Mouse (Mus musculus): ENCODE measurements around the gene Sco1.

Sco1 gene

GRCm38 (mm10) chr11:67040483-67040882 lies 12.0 kb upstream of the Sco1 start:
- DNase-seq (ENCODE audit: extremely low spot score, low read depth, low spot score), result no peak

- DNase-seq (ENCODE audit: extremely low spot score, low read depth, low spot score), result no peak
These were observed 9.5 kb upstream of the Sco1 start for GRCm38 (mm10) chr11:67043007-67043406.

- DNase-seq (ENCODE audit: extremely low spot score, low read depth, low spot score), result no peak
These were observed 7.5 kb upstream of the Sco1 start for GRCm38 (mm10) chr11:67044959-67045358.

- DNase-seq (ENCODE audit: extremely low spot score, low read depth, low spot score), result no peak
These were observed 5.3 kb upstream of the Sco1 start for GRCm38 (mm10) chr11:67047199-67047598.

- no peak for DNase-seq (ENCODE audit: extremely low spot score, low read depth, low spot score)
These were observed 4.0 kb upstream of the Sco1 start for GRCm38 (mm10) chr11:67048496-67048895.

- no peak for DNase-seq (ENCODE audit: extremely low spot score, low read depth, low spot score)
These were observed 3.2 kb upstream of the Sco1 start for GRCm38 (mm10) chr11:67049256-67049655.

- DNase-seq (ENCODE audit: extremely low spot score, low read depth, low spot score), result peak; percentile 10
These were observed 672 bp upstream of the Sco1 start for GRCm38 (mm10) chr11:67051676-67052320.

- DNase-seq (ENCODE audit: extremely low spot score, low read depth, low spot score), result no peak
These were observed 2.4 kb downstream of the Sco1 start for GRCm38 (mm10) chr11:67054754-67055365.

GRCm38 (mm10) chr11:67061311-67061710 lies 8.8 kb downstream of the Sco1 start:
- DNase-seq (ENCODE audit: extremely low spot score, low read depth, low spot score), result no peak

- no peak for DNase-seq (ENCODE audit: extremely low spot score, low read depth, low spot score)
These were observed 10.3 kb downstream of the Sco1 start for GRCm38 (mm10) chr11:67062726-67063125.

- DNase-seq (ENCODE audit: extremely low spot score, low read depth, low spot score), result no peak
These were observed 15.3 kb downstream of the Sco1 start for GRCm38 (mm10) chr11:67067741-67068140.

GRCm38 (mm10) chr11:67072615-67073130 lies 20.2 kb downstream of the Sco1 start:
- DNase-seq (ENCODE audit: extremely low spot score, low read depth, low spot score), result no peak

GRCm38 (mm10) chr11:67075036-67075435 lies 22.6 kb downstream of the Sco1 start:
- no peak for DNase-seq (ENCODE audit: extremely low spot score, low read depth, low spot score)

- no peak for DNase-seq (ENCODE audit: extremely low spot score, low read depth, low spot score)
These were observed 24.3 kb downstream of the Sco1 start for GRCm38 (mm10) chr11:67076781-67077180.

GRCm38 (mm10) chr11:67077435-67077834 lies 25.0 kb downstream of the Sco1 start:
- no peak for DNase-seq (ENCODE audit: extremely low spot score, low read depth, low spot score)

- no peak for DNase-seq (ENCODE audit: extremely low spot score, low read depth, low spot score)
These were observed 25.5 kb downstream of the Sco1 start, which contains the start of gene Myh3 for GRCm38 (mm10) chr11:67078000-67078399. Myh3 (plus strand) TSS chr11:67078300.

GRCm38 (mm10) chr11:67078888-67079287 lies 26.4 kb downstream of the Sco1 start:
- no peak for DNase-seq (ENCODE audit: extremely low spot score, low read depth, low spot score)

GRCm38 (mm10) chr11:67079740-67080139 lies 27.3 kb downstream of the Sco1 start:
- no peak for DNase-seq (ENCODE audit: extremely low spot score, low read depth, low spot score)

GRCm38 (mm10) chr11:67080168-67080567 lies 27.7 kb downstream of the Sco1 start:
- DNase-seq (ENCODE audit: extremely low spot score, low read depth, low spot score), result no peak

- no peak for DNase-seq (ENCODE audit: extremely low spot score, low read depth, low spot score)
These were observed 28.7 kb downstream of the Sco1 start for GRCm38 (mm10) chr11:67081125-67081649.

- DNase-seq (ENCODE audit: extremely low spot score, low read depth, low spot score), result no peak
These were observed 29.7 kb downstream of the Sco1 start for GRCm38 (mm10) chr11:67082188-67082587.

- DNase-seq (ENCODE audit: extremely low spot score, low read depth, low spot score), result no peak
These were observed 30.3 kb downstream of the Sco1 start for GRCm38 (mm10) chr11:67082793-67083192.
